In the genomic region with DNA sequence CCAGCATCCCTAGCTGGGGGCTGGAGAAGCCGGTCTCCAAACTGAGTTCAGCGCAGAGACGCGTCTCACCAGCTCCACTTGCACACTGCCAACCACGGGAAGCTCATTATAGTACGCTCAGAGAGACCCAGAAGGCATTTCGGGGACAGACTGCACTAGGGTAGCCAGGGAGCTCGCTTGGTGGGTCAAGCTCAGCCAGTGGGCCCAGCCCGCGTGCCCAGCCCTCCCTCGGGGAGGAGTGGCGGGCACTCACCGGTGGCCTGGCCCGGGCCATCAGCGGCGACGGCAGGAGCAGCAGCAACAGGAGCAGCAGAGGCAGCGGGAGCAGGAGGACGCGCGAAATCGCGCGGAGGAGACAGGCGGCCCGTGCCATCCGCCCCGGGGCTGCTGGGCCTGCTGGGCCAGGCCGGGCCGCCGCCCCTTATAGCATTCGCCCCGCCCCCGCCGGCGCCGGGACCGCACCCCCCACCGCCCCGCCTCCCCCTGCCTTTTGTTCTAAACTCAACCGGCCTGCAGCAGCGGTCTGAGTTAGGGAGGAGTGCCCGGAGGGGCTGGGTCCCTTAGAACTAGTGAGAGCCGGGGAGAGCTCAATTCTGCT, we compare ENCODE assay signal across 8 mouse cellular contexts. TPM values are rescaled to one million over a fixed set of nuclear protein-coding genes. Genes with fewer than 3 reads are reported as not detected.
A peak's percentile ranks its signal among the peaks of the same experiment; 100 is the strongest.
DNase-seq lines count a peak whose midpoint lies in the region; ATAC-seq and TF ChIP-seq lines count a peak whose summit lies in the region.

No protein-coding gene starts in this region.

- H3K9ac ChIP-seq in embryonic facial prominence, embryonic 15.5 days: peak overlapping the region; percentile 60
- H3K9ac ChIP-seq in limb, embryonic 14.5 days (ENCODE audit: low read depth, low read length, severe bottlenecking): peak overlapping the region; percentile 94
- peak overlapping the region; percentile 70 for H3K9ac ChIP-seq in midbrain, embryonic 15.5 days

- DNase-seq in cerebellum, postnatal 25 days: peak; percentile 44 to 50
- DNase-seq in cerebellum, adult 9-10 months: no peak
- DNase-seq in Muller cell, postnatal 12 days (ENCODE audit: inconsistent ontology term): peak; percentile 79
- peak; percentile 73 for DNase-seq in heart, postnatal 4 days
- DNase-seq in limb, embryonic 14.5 days (ENCODE audit: low spot score): peak; percentile 73
- peak; percentile 70 for DNase-seq in thymus, postnatal 4 days

- peaks cover 21% of the 10 kb centered on the region for H3K27me3 ChIP-seq in embryonic facial prominence, embryonic 15.5 days
- peaks cover 15% of the 10 kb centered on the region for H3K27me3 ChIP-seq in limb, embryonic 14.5 days (ENCODE audit: control insufficient read depth, insufficient read depth, low read length)
- 0 out of 2 replicates have a peak, but pooled peaks cover 3% of the 10 kb centered on the region for H3K27me3 ChIP-seq in midbrain, embryonic 15.5 days (replicated peaks)

- peaks cover 9% of the 10 kb centered on the region for H3K36me3 ChIP-seq in embryonic facial prominence, embryonic 15.5 days
- H3K36me3 ChIP-seq in limb, embryonic 14.5 days (ENCODE audit: control insufficient read depth, insufficient read depth, low read length): peaks cover 13% of the 10 kb centered on the region
- H3K36me3 ChIP-seq in midbrain, embryonic 15.5 days (replicated peaks): no peaks in the 10 kb centered on the region

- H3K4me2 ChIP-seq in embryonic facial prominence, embryonic 15.5 days (replicated peaks): peak overlapping the region; percentile 95
- peak overlapping the region; percentile 91 for H3K4me2 ChIP-seq in limb, embryonic 14.5 days (replicated peaks; ENCODE audit: low read depth, low read length, severe bottlenecking)
- H3K4me2 ChIP-seq in midbrain, embryonic 15.5 days: peak overlapping the region; percentile 96

- H3K4me3 ChIP-seq in embryonic facial prominence, embryonic 15.5 days (replicated peaks): peak overlapping the region; percentile 66
- peak overlapping the region; percentile 74 for H3K4me3 ChIP-seq in limb, embryonic 14.5 days (replicated peaks; ENCODE audit: low read length)
- H3K4me3 ChIP-seq in midbrain, embryonic 15.5 days: peak overlapping the region; percentile 49

- no peaks in the 10 kb centered on the region for H3K9me3 ChIP-seq in embryonic facial prominence, embryonic 15.5 days (replicated peaks)
- no peaks in the 10 kb centered on the region for H3K9me3 ChIP-seq in limb, embryonic 14.5 days (ENCODE audit: control insufficient read depth, low read length)
- H3K9me3 ChIP-seq in midbrain, embryonic 15.5 days: no peaks in the 10 kb centered on the region

- H3K4me1 ChIP-seq in embryonic facial prominence, embryonic 15.5 days: peaks cover 45% of the 10 kb centered on the region
- peaks cover 36% of the 10 kb centered on the region for H3K4me1 ChIP-seq in limb, embryonic 14.5 days (ENCODE audit: control insufficient read depth, insufficient read depth, low read length)
- peaks cover 38% of the 10 kb centered on the region for H3K4me1 ChIP-seq in midbrain, embryonic 15.5 days

- under 1% methylated on average over 44 of the region's 44 CpGs for WGBS in embryonic facial prominence, embryonic 15.5 days
- WGBS in limb, embryonic 14.5 days: under 1% methylated on average over 17 of the region's 44 CpGs
- 1% methylated on average over 42 of the region's 44 CpGs for WGBS in midbrain, embryonic 15.5 days

- ATAC-seq in embryonic facial prominence, embryonic 15.5 days (ENCODE audit: insufficient number of reproducible peaks, low FRiP score, low TSS enrichment, low read depth): peak; percentile 74
- peak; percentile 81 for ATAC-seq in limb, embryonic 14.5 days (ENCODE audit: low FRiP score, low read depth)
- peak; percentile 38 for ATAC-seq in midbrain, embryonic 15.5 days (replicated peaks)

- peak overlapping the region; percentile 85 for H3K27ac ChIP-seq in embryonic facial prominence, embryonic 15.5 days (replicated peaks)
- H3K27ac ChIP-seq in limb, embryonic 14.5 days (replicated peaks; ENCODE audit: low read depth, low read length): peak overlapping the region; percentile 79
- peak overlapping the region; percentile 56 for H3K27ac ChIP-seq in midbrain, embryonic 15.5 days

- peak; percentile 83; the same call in 1 of the 2 replicates for TF ChIP-seq POLR2A in limb, embryonic 14.5 days (IDR thresholded peaks at IDR 0.05; ENCODE audit: borderline replicate concordance, extremely low read depth, insufficient read depth, insufficient read length)

RNA-seq across cellular contexts. Expression of a gene that starts 0.8 kb away (rescaled TPM):
- 29.7 and 33.4 TPM in 2 replicates for polyA plus RNA-seq in embryonic facial prominence, embryonic 15.5 days (2015; fragmentation: Nextera tagmentation; extraction: Ambion mirVana)
- total RNA-seq in heart, postnatal 4 days (2021): 100 to 1,000 TPM; 882 to 898 TPM
- polyA plus RNA-seq in limb, embryonic 14.5 days (2012; rRNA removed): 11.7 and 13.6 TPM in 2 replicates
- 16.2 and 24.8 TPM in 2 replicates for polyA plus RNA-seq in limb, embryonic 14.5 days (2014; fragmentation: Nextera tagmentation; extraction: Ambion mirVana)
- 82.8 and 88.3 TPM in 2 replicates for polyA plus RNA-seq in midbrain, embryonic 15.5 days (2015; fragmentation: Nextera tagmentation; extraction: Ambion mirVana)

RNA-seq across cellular contexts. Expression of a gene that starts 4.1 kb away (rescaled TPM):
- polyA plus RNA-seq in embryonic facial prominence, embryonic 15.5 days (2015; fragmentation: Nextera tagmentation; extraction: Ambion mirVana): 101 and 133 TPM in 2 replicates
- total RNA-seq in heart, postnatal 4 days (2021): 10 to 100 TPM in 1 of 2 experiments, 1 to 10 TPM in 1; 10.0 to 12.7 TPM
- 240 and 307 TPM in 2 replicates for polyA plus RNA-seq in limb, embryonic 14.5 days (2012; rRNA removed)
- polyA plus RNA-seq in limb, embryonic 14.5 days (2014; fragmentation: Nextera tagmentation; extraction: Ambion mirVana): 213 and 279 TPM in 2 replicates
- polyA plus RNA-seq in midbrain, embryonic 15.5 days (2015; fragmentation: Nextera tagmentation; extraction: Ambion mirVana): 18.2 and 21.6 TPM in 2 replicates

RNA-seq across cellular contexts. Expression of a gene that starts 8.3 kb away (rescaled TPM):
- polyA plus RNA-seq in embryonic facial prominence, embryonic 15.5 days (2015; fragmentation: Nextera tagmentation; extraction: Ambion mirVana): 0.81 and 0.89 TPM in 2 replicates
- not detected for total RNA-seq in heart, postnatal 4 days (2021)
- 0.16 TPM in 1 of 2 replicates, not detected in the other for polyA plus RNA-seq in limb, embryonic 14.5 days (2012; rRNA removed)
- polyA plus RNA-seq in limb, embryonic 14.5 days (2014; fragmentation: Nextera tagmentation; extraction: Ambion mirVana): 0.33 TPM in 1 of 2 replicates, not detected in the other
- polyA plus RNA-seq in midbrain, embryonic 15.5 days (2015; fragmentation: Nextera tagmentation; extraction: Ambion mirVana): 1.1 and 1.3 TPM in 2 replicates

RNA-seq across cellular contexts. Expression of a gene that starts 10.7 kb away (rescaled TPM):
- polyA plus RNA-seq in embryonic facial prominence, embryonic 15.5 days (2015; fragmentation: Nextera tagmentation; extraction: Ambion mirVana): 1.4 and 1.6 TPM in 2 replicates
- total RNA-seq in heart, postnatal 4 days (2021): not detected
- polyA plus RNA-seq in limb, embryonic 14.5 days (2012; rRNA removed): 0.15 and 0.22 TPM in 2 replicates
- polyA plus RNA-seq in limb, embryonic 14.5 days (2014; fragmentation: Nextera tagmentation; extraction: Ambion mirVana): 0.35 and 0.76 TPM in 2 replicates
- 0.77 TPM in 1 of 2 replicates, not detected in the other for polyA plus RNA-seq in midbrain, embryonic 15.5 days (2015; fragmentation: Nextera tagmentation; extraction: Ambion mirVana)

RNA-seq across cellular contexts. Expression of a gene that starts 10.8 kb away (rescaled TPM):
- 187 and 192 TPM in 2 replicates for polyA plus RNA-seq in embryonic facial prominence, embryonic 15.5 days (2015; fragmentation: Nextera tagmentation; extraction: Ambion mirVana)
- total RNA-seq in heart, postnatal 4 days (2021): 10 to 100 TPM; 54.2 to 56.5 TPM
- 116 and 120 TPM in 2 replicates for polyA plus RNA-seq in limb, embryonic 14.5 days (2012; rRNA removed)
- 177 and 193 TPM in 2 replicates for polyA plus RNA-seq in limb, embryonic 14.5 days (2014; fragmentation: Nextera tagmentation; extraction: Ambion mirVana)
- polyA plus RNA-seq in midbrain, embryonic 15.5 days (2015; fragmentation: Nextera tagmentation; extraction: Ambion mirVana): 300 and 303 TPM in 2 replicates
